Mouse (Mus musculus) E14TG2a.4 (cell line): ENCODE measurements around the gene Ap1ar.

ENCODE experiments used
- H3K27me3 ChIP-seq: 2 replicates; pipeline ENCODE4 v1.6.1; 2014; ENCODE audit warnings: low read length, control low read depth; ENCODE audit not compliant: insufficient read depth
- H3K36me3 ChIP-seq: 2 replicates; pipeline ENCODE4 v1.6.1; 2014; ENCODE audit warnings: low read length, control low read depth; ENCODE audit not compliant: insufficient read depth
- H3K4me1 ChIP-seq: replicated peaks from 2 replicates; pipeline ENCODE4 v1.6.1; 2014; ENCODE audit warnings: low read depth, low read length, control low read depth
- H3K4me3 ChIP-seq: replicated peaks from 2 replicates; pipeline ENCODE4 v1.5.1; 2014; ENCODE audit warnings: mild to moderate bottlenecking, low read length
- H3K9me3 ChIP-seq: 2 replicates; pipeline ENCODE4 v1.6.1; 2014; ENCODE audit warnings: low read length, control low read depth
- CTCF ChIP-seq: conservative IDR thresholded peaks from 2 replicates; pipeline ENCODE4 v1.5.1; 2014; ENCODE audit warnings: low read length
- NANOG ChIP-seq: IDR thresholded peaks from 2 replicates; pipeline ENCODE4 v1.6.1; 2014; ENCODE audit warnings: borderline replicate concordance, low read length, mixed read lengths
- POU5F1 ChIP-seq: IDR thresholded peaks from 2 replicates; pipeline ENCODE4 v1.6.1; 2014; ENCODE audit warnings: low read length, borderline replicate concordance

Gene Ap1ar

GRCm38 (mm10) chr3:127837154-127837865 lies at the start of gene Ap1ar:
Gene Ap1ar (minus strand): TSS chr3:127837523.
- no peak for TF ChIP-seq CTCF
- no peak for TF ChIP-seq NANOG
- H3K27me3 ChIP-seq, result 0 out of 2 replicates have a peak, but pooled peaks cover 4% of the 10 kb centered on the region
- peak within 1 kb of the TSS; percentile 93 for H3K4me3 ChIP-seq
- peaks cover 21% of the 10 kb centered on the region for H3K4me1 ChIP-seq
- peaks cover 4% of the 10 kb centered on the region; the same call in 1 of the 2 replicates for H3K36me3 ChIP-seq
- no peaks in the 10 kb centered on the region for H3K9me3 ChIP-seq

DNA sequence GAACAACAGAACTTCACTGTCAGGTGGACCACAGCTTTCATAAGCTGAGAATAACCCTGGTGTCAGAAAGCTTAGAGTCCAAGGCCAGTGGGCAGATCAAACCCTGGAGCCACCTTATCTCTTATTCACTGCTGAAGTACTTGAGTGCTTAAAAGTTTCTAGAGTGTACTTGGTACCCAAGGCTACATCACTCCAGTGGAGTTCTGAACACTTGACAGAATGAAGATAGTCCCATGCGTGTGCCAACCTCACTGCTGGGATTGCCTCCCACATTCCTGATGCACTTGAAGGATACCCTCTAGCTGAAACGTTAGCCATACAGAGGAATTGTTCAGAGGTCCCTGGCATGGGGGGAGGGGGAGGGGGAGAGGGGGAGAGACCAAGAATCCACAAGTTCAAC lies 44.4 kb upstream of the Ap1ar start:
- no peaks in the 10 kb centered on the region for H3K27me3 ChIP-seq
- TF ChIP-seq POU5F1 (no peak), CTCF (no peak), NANOG (no peak)

DNA sequence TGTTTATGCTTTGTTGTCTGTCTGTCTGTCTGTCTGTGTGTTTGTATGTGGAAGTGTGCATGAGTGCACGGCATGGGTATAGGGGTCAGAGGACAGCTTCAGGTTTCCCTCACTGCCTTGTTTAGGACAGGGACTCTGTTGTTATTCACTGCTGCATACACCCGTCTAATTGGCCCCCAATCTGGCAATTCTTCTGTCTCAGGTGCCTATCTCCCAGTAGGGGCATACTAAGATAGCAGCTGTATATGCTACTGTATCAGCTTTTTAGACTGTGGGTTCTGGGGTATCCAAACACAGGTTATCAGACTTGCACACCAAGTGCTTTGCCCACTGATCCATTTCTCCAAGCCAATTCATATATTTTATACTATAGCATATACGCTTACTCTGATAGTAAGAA lies 42.6 kb upstream of the Ap1ar start:
- Histone ChIP-seq H3K9me3 (no peaks in the 10 kb centered on the region), H3K4me1 (no peaks in the 10 kb centered on the region), H3K36me3 (no peaks in the 10 kb centered on the region), H3K27me3 (no peaks in the 10 kb centered on the region), H3K4me3 (no peak overlapping the region)
- TF ChIP-seq CTCF (no peak), NANOG (no peak), POU5F1 (no peak)

More for the DNA sequence above, 44.4 kb upstream of the Ap1ar start:
- Histone ChIP-seq H3K9me3 (no peaks in the 10 kb centered on the region), H3K4me3 (no peak overlapping the region), H3K4me1 (no peaks in the 10 kb centered on the region), H3K36me3 (no peaks in the 10 kb centered on the region)

- no peaks in the 10 kb centered on the region for H3K4me1 ChIP-seq
- no peak overlapping the region for H3K4me3 ChIP-seq
- H3K36me3 ChIP-seq, result no peaks in the 10 kb centered on the region
- no peak for TF ChIP-seq NANOG
- no peak for TF ChIP-seq CTCF
- no peak for TF ChIP-seq POU5F1
- no peaks in the 10 kb centered on the region for H3K9me3 ChIP-seq
- no peaks in the 10 kb centered on the region for H3K27me3 ChIP-seq
These were observed 38.2 kb upstream of the Ap1ar start for GRCm38 (mm10) chr3:127875509-127875908.

GRCm38 (mm10) chr3:127875059-127875458 lies 37.7 kb upstream of the Ap1ar start:
- no peaks in the 10 kb centered on the region for H3K27me3 ChIP-seq
- TF ChIP-seq CTCF, result no peak
- H3K36me3 ChIP-seq, result no peaks in the 10 kb centered on the region
- H3K4me3 ChIP-seq, result no peak overlapping the region
- no peaks in the 10 kb centered on the region for H3K4me1 ChIP-seq
- no peaks in the 10 kb centered on the region for H3K9me3 ChIP-seq

DNA sequence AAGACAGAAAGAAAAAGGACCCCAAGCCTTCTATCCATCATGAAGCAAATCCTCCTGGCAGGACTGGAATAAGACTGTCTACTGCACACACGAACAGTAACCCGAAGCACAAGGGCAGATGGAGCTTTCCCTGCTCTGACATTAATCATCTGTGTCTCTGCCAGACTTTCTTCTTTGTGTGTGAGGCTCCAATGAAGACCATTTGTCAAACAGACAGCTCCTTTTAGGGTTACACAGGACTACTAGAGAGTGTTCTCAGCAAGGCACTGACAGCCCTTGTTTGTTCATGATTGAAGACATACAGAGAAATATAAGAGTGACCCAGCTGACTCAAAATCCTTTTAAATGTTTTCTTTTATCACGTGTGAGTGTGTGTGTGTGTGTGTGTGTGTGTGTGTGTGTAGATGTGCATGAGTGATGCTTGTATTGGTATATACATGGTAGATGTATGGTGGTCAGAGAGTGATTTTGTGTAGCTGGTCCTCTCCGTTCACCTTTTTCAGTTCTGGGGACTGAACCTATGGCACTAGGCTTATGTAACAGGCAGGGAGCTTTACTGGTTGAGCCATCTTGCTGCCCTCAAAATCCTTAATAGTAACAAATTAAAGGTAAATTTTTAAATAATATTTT lies 37.0 kb upstream of the Ap1ar start:
- Histone ChIP-seq H3K4me3 (no peak overlapping the region), H3K9me3 (no peaks in the 10 kb centered on the region), H3K27me3 (no peaks in the 10 kb centered on the region), H3K4me1 (no peaks in the 10 kb centered on the region), H3K36me3 (no peaks in the 10 kb centered on the region)
- TF ChIP-seq NANOG, result no peak
- TF ChIP-seq POU5F1, result no peak
- no peak for TF ChIP-seq CTCF

- Histone ChIP-seq H3K36me3 (no peaks in the 10 kb centered on the region), H3K9me3 (peaks cover 10% of the 10 kb centered on the region)
- TF ChIP-seq NANOG, result no peak
- TF ChIP-seq POU5F1, result no peak
- TF ChIP-seq CTCF, result no peak
These were observed 34.3 kb upstream of the Ap1ar start for GRCm38 (mm10) chr3:127871575-127871974.

GRCm38 (mm10) chr3:127868880-127869279 lies 31.6 kb upstream of the Ap1ar start:
- Histone ChIP-seq H3K4me3 (no peak overlapping the region), H3K9me3 (peaks cover 16% of the 10 kb centered on the region), H3K36me3 (no peaks in the 10 kb centered on the region), H3K27me3 (no peaks in the 10 kb centered on the region), H3K4me1 (no peaks in the 10 kb centered on the region)
- no peak for TF ChIP-seq CTCF
- no peak for TF ChIP-seq NANOG
- TF ChIP-seq POU5F1, result no peak

More at GRCm38 (mm10) chr3:127871575-127871974, 34.3 kb upstream of the Ap1ar start:
- no peaks in the 10 kb centered on the region for H3K27me3 ChIP-seq
- no peak overlapping the region for H3K4me3 ChIP-seq
- H3K4me1 ChIP-seq, result no peaks in the 10 kb centered on the region
